Mouse (Mus musculus) effector memory CD4-positive, alpha-beta T cell, adult 7 months (primary cell): ENCODE data around the gene Gimap7. TPM values are rescaled to one million over a fixed set of nuclear protein-coding genes. Genes with fewer than 3 reads are reported as not detected.

ENCODE experiments used
- polyA plus RNA-seq: library from polyadenylated mRNA; unstranded; fragments of 100-300 nt; shearing (Covaris generic); gene quantifications from one replicate; pipeline ENCODE4 v1.2.1, GENCODE M21; 2017

Gimap7 gene
- 295 TPM for polyA plus RNA-seq

DNA sequence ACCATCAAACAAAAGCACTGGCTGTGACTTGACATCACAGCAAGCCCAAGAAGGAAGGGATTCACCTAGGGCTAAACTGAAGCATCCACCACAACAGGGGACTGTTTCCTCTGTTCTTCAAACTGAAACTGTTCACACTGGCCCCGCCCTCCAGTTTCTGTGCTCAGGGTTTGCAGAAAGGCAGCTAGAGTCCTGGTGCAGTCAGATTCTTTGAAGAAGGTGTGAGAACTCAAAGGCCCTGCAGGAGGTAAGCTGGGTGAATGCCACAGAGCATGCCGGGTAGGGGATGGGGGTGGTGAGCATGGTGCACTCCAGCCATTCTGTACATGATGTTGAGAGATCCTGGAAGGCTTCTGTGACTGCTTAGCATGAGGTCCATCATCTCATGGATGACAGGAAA, at the start of gene Gimap7, which contains the start of gene Gm28053:
Gene Gimap7, plus strand, starts transcription at position 167 of the 400 bp plus-strand sequence.
Gene Gm28053, plus strand, starts transcription at position 153 of the 400 bp plus-strand sequence.

DNA sequence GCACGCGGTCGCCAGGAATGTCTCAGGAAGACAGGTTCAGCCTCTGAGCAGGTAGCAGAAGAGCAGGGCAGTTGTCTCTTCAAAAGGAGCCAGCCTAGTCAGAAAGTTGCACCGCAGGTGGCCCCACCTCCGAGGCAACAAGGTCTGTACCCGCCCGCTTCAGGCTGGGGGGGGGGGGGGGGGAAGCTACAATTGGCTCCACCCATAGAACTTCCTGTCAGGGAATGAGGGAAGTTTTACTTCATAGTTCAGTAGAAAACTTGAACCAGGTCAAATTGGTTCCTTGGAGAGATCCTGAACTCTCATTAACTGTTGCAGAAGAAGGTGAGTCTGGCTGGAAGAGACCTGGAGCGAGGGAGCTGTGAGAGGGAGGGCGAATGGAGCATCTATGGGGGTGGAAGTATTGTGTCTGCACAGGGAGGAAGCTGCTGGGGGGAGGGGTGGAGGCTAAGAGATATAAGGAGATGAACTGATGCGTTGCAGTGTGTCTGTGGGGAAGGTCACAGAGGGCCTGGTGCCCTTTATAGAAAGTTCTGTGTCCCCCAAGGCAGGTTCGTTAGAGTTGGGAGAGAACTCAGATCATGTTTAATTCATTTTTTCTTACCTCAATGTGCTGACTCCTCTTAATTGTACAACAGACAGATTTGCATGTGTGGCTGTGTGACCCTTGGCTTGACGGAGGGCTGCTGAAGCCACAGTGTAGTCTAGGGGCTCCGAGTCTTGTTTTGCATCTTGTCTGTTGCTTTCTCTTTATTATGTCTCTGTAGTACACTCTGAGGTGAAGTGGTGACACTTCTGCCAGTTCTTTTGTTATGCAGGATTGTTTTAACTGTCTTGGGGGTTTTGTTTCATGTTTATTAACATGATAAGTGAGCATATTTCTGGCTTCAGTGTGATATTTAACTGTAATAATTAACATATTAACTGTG, 42.2 kb upstream of the Gimap7 start, which contains the start of gene Gimap9:
Gene Gimap9, plus strand, starts transcription at position 199 of the 929 bp plus-strand sequence.

DNA sequence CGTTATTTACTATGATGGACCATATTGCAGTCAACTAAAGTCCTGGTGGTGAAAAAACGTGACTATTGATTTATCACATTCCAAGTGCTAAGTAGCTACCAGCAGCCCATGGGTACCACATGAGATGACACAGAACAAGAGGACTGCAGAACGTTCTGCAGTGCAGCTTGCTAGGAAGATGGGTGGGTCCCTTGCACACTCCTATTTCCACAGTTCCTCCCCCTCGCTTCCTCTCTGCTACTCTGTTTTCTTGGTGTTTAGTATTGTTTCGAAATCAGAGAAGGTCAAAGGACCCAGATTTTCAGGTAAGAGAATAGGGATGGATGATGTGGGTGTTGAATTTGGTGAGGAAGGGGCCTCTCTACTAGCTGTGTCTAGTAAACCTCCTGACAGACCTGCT, 34.1 kb upstream of the Gimap7 start, which contains the start of gene Gimap4:
Gene Gimap4, plus strand, starts transcription at position 231 of the 400 bp plus-strand sequence.

DNA sequence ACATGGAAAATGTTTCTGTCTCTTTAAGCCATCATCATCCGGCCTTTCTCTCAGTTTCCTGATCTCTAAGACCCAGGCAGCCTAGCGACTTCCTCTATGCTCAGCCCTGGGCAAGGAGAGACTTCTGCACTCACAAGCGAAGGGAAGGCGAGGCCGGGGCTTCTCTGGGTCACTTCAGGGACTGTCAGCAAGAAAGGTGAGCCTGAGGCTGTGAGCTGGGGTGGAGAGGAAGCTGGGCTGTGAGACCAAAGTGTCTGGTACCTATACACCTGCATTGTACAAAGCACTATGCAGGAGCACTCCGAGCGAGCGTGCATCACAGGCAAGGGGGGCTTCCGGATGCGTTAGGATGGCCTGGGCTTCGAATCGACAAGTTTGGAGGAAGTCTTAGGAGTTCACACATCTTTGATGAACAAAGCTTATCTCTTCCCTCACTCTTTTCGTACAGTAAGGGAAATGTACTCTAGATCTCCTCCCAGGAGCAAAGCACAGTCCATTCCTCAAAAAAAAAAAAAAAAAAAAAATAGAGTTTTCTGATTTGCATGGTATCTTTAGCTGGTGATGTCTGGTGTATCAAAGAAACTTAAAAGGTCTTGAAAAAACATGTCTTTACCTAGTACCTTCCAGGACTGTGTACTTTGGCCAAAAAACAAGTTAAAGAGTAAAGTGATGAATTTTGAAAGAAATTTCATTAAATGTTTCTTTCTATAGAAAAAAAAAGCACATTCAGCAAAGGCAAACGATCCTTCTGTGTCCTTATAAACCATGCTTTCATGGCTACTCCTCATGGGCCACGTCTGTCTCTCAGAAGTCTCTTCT, 20.7 kb downstream of the Gimap7 start, which contains the start of gene Gimap1:
Gene Gimap1, plus strand, starts transcription at position 94 of the 819 bp plus-strand sequence.

DNA sequence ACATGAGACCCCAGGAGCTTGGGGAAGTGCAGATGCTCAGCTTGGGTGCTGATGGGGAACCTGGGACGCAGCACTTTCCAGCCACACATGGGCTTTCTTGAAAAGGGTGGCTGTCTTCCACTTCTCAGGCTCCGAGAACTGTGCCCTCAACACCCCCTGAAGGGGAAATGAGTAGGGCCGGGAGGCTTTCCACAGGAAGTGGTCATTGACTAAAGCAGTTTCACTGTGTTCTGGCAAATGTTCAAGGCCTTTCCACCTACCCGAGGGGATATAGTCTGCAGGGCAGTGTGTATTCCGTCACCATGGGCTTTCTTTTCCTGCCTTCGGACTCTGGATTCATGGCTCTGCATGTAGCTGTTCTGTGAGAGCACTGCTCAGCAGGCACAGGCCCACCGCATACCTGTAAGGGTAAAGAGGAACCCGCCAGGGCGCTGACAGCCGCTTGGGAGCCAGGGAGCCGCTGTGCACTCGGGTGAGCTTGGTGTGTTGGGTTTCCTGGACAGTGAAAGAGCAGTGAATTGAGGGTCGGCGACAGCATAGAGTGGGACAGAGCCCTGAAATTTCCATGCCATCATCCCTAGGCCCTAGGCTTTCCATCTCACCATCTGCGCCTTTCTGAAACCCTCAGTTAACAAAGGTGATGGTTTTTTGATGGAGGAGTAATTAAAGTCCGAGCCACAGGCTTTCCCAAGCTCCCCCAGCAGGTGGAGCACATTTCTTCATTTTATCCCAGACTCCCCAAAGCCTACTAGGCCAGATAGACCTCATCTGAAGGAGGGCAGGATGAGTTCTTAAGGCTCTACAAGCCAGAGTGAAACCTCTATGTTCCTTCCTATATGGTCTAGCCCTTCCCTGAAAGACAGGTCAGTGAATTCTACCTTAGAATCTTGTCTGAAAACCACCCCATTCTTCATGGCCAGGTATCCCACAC, 27.8 kb downstream of the Gimap7 start, which contains the start of gene Gimap5:
Gene Gimap5, plus strand, starts transcription at position 239 of the 931 bp plus-strand sequence.

DNA sequence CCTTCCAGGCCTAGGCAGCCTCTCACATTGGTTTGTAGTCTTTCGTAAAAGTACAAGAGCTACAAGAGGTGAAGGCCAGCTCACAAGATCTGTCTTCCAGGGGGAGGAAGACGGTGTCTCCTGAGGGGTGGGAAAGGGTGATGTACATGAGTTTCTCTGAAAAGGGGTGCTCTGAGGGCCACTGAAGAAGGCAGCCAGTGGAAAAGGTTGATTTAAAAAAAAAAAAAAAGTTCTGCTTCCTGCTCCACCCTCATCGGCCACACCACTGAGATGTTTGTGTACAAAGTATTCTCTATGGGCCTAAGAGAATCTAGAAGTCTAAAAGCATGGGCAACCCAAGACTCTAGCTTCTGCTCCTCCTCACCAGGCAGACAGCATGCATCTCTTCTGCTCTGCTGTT, 52.3 kb downstream of the Gimap7 start, which contains the start of gene Gimap3:
Gene Gimap3, minus strand, starts transcription at position 156 of the 400 bp plus-strand sequence.

Other genes starting within 250 kb of the Gimap7 start
- gene Atp6v0e2, start 181.0 kb upstream of the Gimap7 start, polyA plus RNA-seq = not detected
- gene Lrrc61, start 163.8 kb upstream of the Gimap7 start, polyA plus RNA-seq = 10.0 TPM
- not detected for gene Rarres2, start 145.8 kb upstream of the Gimap7 start, polyA plus RNA-seq
- gene Gm45021, start 129.0 kb upstream of the Gimap7 start, polyA plus RNA-seq = not detected
- 7.4 TPM for gene Repin1, start 124.7 kb upstream of the Gimap7 start, polyA plus RNA-seq
- gene Gm44965, start 124.7 kb upstream of the Gimap7 start, polyA plus RNA-seq = not detected
- gene Zfp775, start 116.6 kb upstream of the Gimap7 start, polyA plus RNA-seq = 5.4 TPM
- 2.3 TPM for gene AI854703, start 91.9 kb upstream of the Gimap7 start, polyA plus RNA-seq
- gene Gimap8, start 71.4 kb upstream of the Gimap7 start, polyA plus RNA-seq = 153 TPM
- 227 TPM for gene Gimap9, start 42.5 kb upstream of the Gimap7 start, polyA plus RNA-seq
- gene Gimap4, start 34.1 kb upstream of the Gimap7 start, polyA plus RNA-seq = 1,382 TPM
- gene Gimap6, start 10.4 kb upstream of the Gimap7 start, polyA plus RNA-seq = 1,646 TPM
- 21.6 TPM for gene Gm28053, start within 50 bp of the Gimap7 start, polyA plus RNA-seq
- gene Gimap1, start 20.4 kb downstream of the Gimap7 start, polyA plus RNA-seq = 413 TPM
- 201 TPM for gene Gimap5, start 27.6 kb downstream of the Gimap7 start, polyA plus RNA-seq
- 1,655 TPM for gene Gimap3, start 52.2 kb downstream of the Gimap7 start, polyA plus RNA-seq
- gene Tmem176a, start 122.3 kb downstream of the Gimap7 start, polyA plus RNA-seq = 9.4 TPM
- gene Tmem176b, start 122.9 kb downstream of the Gimap7 start, polyA plus RNA-seq = 14.1 TPM
- gene Aoc1, start 154.3 kb downstream of the Gimap7 start, polyA plus RNA-seq = not detected
- gene 1600015I10Rik, start 211.3 kb downstream of the Gimap7 start, polyA plus RNA-seq = not detected